Mouse (Mus musculus) hindbrain, embryonic 14.5 days (tissue): ENCODE data around the gene Tmf1. TPM values are rescaled to one million over a fixed set of nuclear protein-coding genes. Genes with fewer than 3 reads are reported as not detected.

Experiments
- ATAC-seq: fragments of 200-750 bp; cut with Nextera tagmentation; 2 replicates; pipeline ENCODE4 v1.8.0; 2017; ENCODE audit warnings: moderate number of reproducible peaks, mild to moderate bottlenecking, moderate TSS enrichment, moderate library complexity; ENCODE audit not compliant: low FRiP score
- DNase-seq: peaks from one replicate; pipeline ENCODE4 v3.0.0-alpha.2; 2015; ENCODE audit warnings: low spot score
- H3K27ac ChIP-seq: fragments of 300-500 bp; sonication (generic); 2 replicates; pipeline ENCODE4 v1.5.1; 2014; ENCODE audit warnings: mild to moderate bottlenecking, moderate library complexity
- H3K27me3 ChIP-seq: fragments of 300-500 bp; sonication (generic); 2 replicates; pipeline ENCODE4 v1.6.1; 2014; ENCODE audit warnings: mild to moderate bottlenecking, low read length, mixed read lengths; ENCODE audit not compliant: control insufficient read depth, insufficient read depth
- H3K36me3 ChIP-seq: fragments of 300-500 bp; sonication (generic); replicated peaks from 2 replicates; pipeline ENCODE4 v1.6.1; 2014; ENCODE audit not compliant: control insufficient read depth, insufficient read depth
- H3K4me1 ChIP-seq: fragments of 300-500 bp; sonication (generic); replicated peaks from 2 replicates; pipeline ENCODE4 v1.6.1; 2014; ENCODE audit warnings: antibody characterized with exemption, low read length, mixed read lengths; ENCODE audit not compliant: control insufficient read depth, insufficient read depth
- H3K4me2 ChIP-seq: fragments of 300-500 bp; sonication (generic); replicated peaks from 2 replicates; pipeline ENCODE4 v1.6.1; 2014; ENCODE audit warnings: mild to moderate bottlenecking, moderate library complexity
- H3K4me3 ChIP-seq: fragments of 300-500 bp; sonication (generic); replicated peaks from 2 replicates; pipeline ENCODE4 v1.5.1; 2014; ENCODE audit warnings: mild to moderate bottlenecking, low read length
- H3K9ac ChIP-seq: fragments of 300-500 bp; sonication (generic); 2 replicates; pipeline ENCODE4 v1.6.1; 2014
- H3K9me3 ChIP-seq: fragments of 300-500 bp; sonication (generic); 2 replicates; pipeline ENCODE4 v1.6.1; 2016; ENCODE audit warnings: low read length; ENCODE audit not compliant: control insufficient read depth
- WGBS: fragments of 180-500 bp; shearing (Covaris S2); extraction: QIAGEN DNeasy Blood & Tissue Kit; methylation state at CpG from one replicate; pipeline ENCODE4 v1.1.7; 2014; 5-methylcytosine and 5-hydroxymethylcytosine counted together
- polyA plus RNA-seq: library from polyadenylated mRNA; unstranded; fragments of >200 nt; fragmentation: Nextera tagmentation; extraction: Ambion mirVana; gene quantifications from 2 replicates; pipeline ENCODE4 v1.2.1, GENCODE M21; 2014

Tmf1 gene
- polyA plus RNA-seq, 1 experiment from 2014 or later = 40.5 TPM

DNA sequence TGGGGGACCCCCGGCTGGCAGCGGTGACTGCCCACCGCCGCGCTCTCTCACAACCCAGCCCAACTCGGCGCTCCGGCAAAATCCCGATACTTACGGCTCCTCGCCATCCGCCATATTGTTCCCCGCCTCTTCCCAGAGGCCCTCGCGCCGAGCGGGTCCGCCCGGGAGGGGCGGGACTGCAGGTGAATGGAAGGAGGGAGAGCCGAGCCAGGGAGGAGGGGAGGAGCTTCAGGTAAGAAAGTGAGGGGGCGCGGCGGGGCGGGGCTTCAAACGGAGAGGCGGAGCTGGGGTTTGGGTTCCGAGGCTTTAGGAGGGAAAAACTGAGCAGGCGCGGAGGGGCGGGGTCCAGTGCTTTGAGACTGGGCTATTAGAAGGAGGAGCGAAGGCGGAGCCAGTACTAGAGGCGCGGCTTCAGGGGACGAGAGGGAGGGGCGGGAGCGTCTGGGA lies 26.5 kb upstream of the Tmf1 start, which contains the start of gene Uba3:
Gene Uba3 (minus strand): TSS at position 209 of the 447 bp plus-strand sequence.
- peak within 1 kb of the TSS; percentile 77 for H3K4me3 ChIP-seq

DNA sequence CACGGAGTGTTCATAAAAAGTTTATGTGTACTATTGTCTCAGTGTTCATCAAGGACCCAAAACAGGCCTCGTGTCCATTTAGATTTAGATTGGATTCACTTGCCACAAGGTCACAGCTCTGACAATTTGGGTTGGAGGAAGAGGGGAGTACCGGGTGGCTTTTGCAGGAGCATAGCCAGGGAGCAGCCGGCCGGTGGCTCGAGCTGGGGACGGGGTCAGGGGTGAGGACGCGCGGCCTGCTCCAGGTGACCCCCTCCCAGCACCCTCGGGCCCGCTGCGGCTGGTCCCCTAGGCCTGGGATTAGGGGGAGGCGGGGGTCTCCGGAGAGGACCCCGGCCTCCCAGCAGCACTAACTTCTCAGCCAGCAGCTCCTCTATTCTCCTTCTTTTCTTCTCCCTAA lies 26.0 kb upstream of the Tmf1 start:
- DNase-seq (no peak), ATAC-seq (peak; percentile 41)
- peak overlapping the region; percentile 85 for H3K9ac ChIP-seq
- H3K4me3 ChIP-seq = peak overlapping the region; percentile 77
- no peaks in the 10 kb centered on the region for H3K27me3 ChIP-seq
- H3K9me3 ChIP-seq = no peaks in the 10 kb centered on the region
- H3K27ac ChIP-seq = peak overlapping the region; percentile 84
- peak overlapping the region; percentile 72 for H3K4me2 ChIP-seq
- peaks cover 5% of the 10 kb centered on the region; the same call in 1 of the 2 replicates for H3K36me3 ChIP-seq
- under 1% methylated on average over 16 of the region's 16 CpGs for WGBS
- H3K4me1 ChIP-seq = peaks cover 14% of the 10 kb centered on the region

More for the DNA sequence above, 26.5 kb upstream of the Tmf1 start, which contains the start of gene Uba3:
- H3K36me3 ChIP-seq = peaks cover 5% of the 10 kb centered on the region; the same call in 1 of the 2 replicates
- under 1% methylated on average over 37 of the region's 38 CpGs for WGBS
- H3K4me2 ChIP-seq = peak within 1 kb of the TSS; percentile 72
- H3K9ac ChIP-seq = peak within 1 kb of the TSS; percentile 85
- DNase-seq (peak; percentile 98), ATAC-seq (peak; percentile 98)
- H3K4me1 ChIP-seq = peaks cover 14% of the 10 kb centered on the region
- no peaks in the 10 kb centered on the region for H3K9me3 ChIP-seq
- H3K27me3 ChIP-seq = no peaks in the 10 kb centered on the region
- H3K27ac ChIP-seq = peak within 1 kb of the TSS; percentile 84

DNA sequence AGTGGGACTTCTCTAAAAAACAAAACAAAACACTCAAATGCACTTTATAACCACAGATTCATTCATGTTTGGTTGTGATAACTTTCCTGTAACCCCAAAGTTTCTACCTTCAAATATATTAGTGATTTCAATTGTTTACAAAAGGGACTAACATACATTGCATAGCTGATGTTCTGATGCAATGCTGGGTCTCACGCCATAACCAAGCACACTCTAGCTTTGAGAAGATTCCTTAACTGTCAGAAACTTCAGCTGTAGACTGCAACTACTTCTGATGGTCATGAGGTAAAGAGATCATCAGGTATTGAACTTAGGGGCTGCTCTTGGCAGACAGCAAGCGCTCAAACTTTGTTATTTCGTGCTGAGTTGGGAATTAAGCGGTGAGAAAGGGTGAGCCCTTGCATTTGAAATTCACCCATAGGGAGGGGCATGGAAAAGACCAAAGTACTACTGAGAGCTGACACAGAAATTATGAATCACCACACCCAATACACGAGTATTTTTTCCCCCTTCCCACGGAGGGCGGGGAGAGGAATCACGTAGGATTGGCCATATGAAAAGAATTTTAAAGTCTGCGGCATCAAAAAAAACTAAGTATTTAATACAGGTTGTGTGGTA lies 25.4 kb upstream of the Tmf1 start:
- DNase-seq (no peak), ATAC-seq (no peak)
- Histone ChIP-seq H3K27me3 (no peaks in the 10 kb centered on the region), H3K4me3 (peak overlapping the region; percentile 77), H3K36me3 (peaks cover 5% of the 10 kb centered on the region; the same call in 1 of the 2 replicates), H3K9me3 (no peaks in the 10 kb centered on the region), H3K4me1 (peaks cover 14% of the 10 kb centered on the region), H3K27ac (no peak overlapping the region), H3K9ac (peak overlapping the region; percentile 85), H3K4me2 (peak overlapping the region; percentile 72)
- 14% methylated on average over 9 of the region's 9 CpGs for WGBS

DNA sequence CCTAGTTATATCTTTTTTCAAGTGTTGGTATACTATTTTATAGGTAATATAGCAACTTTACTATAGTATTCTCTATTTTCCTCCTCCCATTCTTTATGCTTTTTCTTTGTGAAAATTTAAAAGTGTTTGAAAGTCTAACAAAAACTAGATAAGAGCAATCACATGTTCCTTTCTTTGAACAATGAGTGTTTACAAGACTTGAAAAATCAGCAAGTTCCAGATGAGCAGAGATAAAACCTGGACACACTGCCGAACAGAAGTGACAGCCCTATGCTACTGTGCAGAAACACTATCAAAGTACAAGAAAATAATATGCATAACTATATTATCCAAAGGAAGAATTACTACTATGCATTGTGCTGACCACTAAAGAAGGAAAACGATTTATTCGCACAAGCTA lies 23.6 kb upstream of the Tmf1 start:
- H3K4me2 ChIP-seq = no peak overlapping the region

DNA sequence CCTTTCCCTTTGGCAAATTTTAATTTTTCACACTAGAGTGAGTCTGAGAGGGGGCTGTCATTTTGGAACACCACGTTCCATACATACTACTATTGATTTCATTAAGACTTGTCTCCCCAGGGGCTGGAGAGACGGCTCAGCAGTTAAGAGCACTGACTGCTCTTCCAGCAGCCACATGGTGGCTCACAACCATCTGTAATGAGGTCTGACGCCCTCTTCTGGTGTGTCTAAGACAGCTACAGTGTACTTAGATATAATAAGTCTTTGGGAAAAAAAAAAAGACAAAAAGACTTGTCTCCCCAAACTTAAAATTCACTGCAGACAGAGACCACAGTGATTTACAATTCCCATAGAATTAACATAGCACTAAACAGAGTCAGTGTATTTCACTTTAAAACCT lies 21.5 kb upstream of the Tmf1 start:
- no peak overlapping the region for H3K4me2 ChIP-seq
- 36% methylated on average over 3 of the region's 3 CpGs for WGBS
- peaks cover 33% of the 10 kb centered on the region for H3K36me3 ChIP-seq
- no peaks in the 10 kb centered on the region for H3K27me3 ChIP-seq
- DNase-seq = no peak
- H3K9me3 ChIP-seq = no peaks in the 10 kb centered on the region
- ATAC-seq = no peak
- no peak overlapping the region for H3K4me3 ChIP-seq
- H3K27ac ChIP-seq = no peak overlapping the region
- H3K9ac ChIP-seq = no peak overlapping the region
- peaks cover 14% of the 10 kb centered on the region for H3K4me1 ChIP-seq

More for the DNA sequence above, 23.6 kb upstream of the Tmf1 start:
- ATAC-seq (no peak), DNase-seq (no peak)
- Histone ChIP-seq H3K4me3 (no peak overlapping the region), H3K36me3 (peaks cover 13% of the 10 kb centered on the region), H3K27ac (no peak overlapping the region), H3K9me3 (no peaks in the 10 kb centered on the region), H3K9ac (no peak overlapping the region), H3K27me3 (no peaks in the 10 kb centered on the region), H3K4me1 (peaks cover 14% of the 10 kb centered on the region)
- 90% methylated on average over 3 of the region's 3 CpGs for WGBS

DNA sequence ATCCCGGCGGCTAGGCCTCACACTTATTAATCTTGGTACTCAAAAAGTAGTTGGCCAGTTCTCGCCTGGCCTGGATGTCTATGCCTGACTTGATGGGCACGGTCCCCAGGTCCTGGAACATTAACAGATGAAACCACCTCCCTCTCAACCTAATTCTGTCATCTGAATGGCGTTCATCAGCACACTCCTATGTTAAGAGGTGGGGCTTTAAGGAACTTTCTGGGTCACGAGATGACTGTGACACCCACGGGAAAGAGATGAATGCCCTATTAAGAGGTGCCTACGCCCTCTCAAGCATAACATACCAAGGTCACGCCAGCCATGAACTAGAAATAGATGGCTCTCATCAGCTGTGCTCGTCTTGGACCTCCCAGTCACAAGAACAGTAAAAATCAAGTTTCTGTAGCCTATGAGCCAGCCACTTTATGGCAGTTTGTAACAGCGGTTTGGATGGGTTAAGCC lies 476 bp upstream of the Tmf1 start:
- H3K9ac ChIP-seq = peak overlapping the region; percentile 87
- peaks cover 15% of the 10 kb centered on the region for H3K4me1 ChIP-seq
- H3K36me3 ChIP-seq = peaks cover 22% of the 10 kb centered on the region
- peak overlapping the region; percentile 76 for H3K27ac ChIP-seq
- 11% methylated on average over 11 of the region's 11 CpGs for WGBS
- DNase-seq (peak; percentile 29), ATAC-seq (peak; percentile 64; the same call in 1 of the 2 replicates)
- H3K4me2 ChIP-seq = peak overlapping the region; percentile 71
- no peaks in the 10 kb centered on the region for H3K9me3 ChIP-seq
- peak overlapping the region; percentile 69 for H3K4me3 ChIP-seq
- no peaks in the 10 kb centered on the region for H3K27me3 ChIP-seq

DNA sequence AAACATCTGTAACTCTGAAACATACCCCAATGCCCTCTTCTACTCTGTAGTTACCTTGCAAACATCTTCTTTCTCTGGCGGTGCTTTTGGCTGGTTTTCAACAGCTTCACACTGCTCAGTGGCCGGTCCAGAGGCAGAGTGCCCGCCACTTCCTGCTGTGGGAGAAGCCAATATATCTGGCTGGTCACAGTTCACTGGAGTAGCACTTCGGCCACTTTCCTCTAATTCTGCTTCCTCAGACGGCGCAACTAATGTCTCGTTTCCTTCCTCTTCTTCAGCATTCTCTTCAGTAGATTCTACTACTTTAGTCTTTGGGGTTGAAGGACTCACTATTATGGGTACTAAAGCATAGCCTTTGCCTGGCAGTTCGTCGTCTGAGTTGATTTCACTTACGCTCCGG lies 3.2 kb downstream of the Tmf1 start:
- Histone ChIP-seq H3K27ac (no peak overlapping the region), H3K36me3 (peaks cover 38% of the 10 kb centered on the region), H3K9me3 (no peaks in the 10 kb centered on the region), H3K4me2 (no peak overlapping the region), H3K27me3 (no peaks in the 10 kb centered on the region), H3K4me3 (no peak overlapping the region), H3K4me1 (peaks cover 15% of the 10 kb centered on the region), H3K9ac (no peak overlapping the region)
- WGBS = 85% methylated on average over 11 of the region's 11 CpGs
- DNase-seq (no peak), ATAC-seq (no peak)

DNA sequence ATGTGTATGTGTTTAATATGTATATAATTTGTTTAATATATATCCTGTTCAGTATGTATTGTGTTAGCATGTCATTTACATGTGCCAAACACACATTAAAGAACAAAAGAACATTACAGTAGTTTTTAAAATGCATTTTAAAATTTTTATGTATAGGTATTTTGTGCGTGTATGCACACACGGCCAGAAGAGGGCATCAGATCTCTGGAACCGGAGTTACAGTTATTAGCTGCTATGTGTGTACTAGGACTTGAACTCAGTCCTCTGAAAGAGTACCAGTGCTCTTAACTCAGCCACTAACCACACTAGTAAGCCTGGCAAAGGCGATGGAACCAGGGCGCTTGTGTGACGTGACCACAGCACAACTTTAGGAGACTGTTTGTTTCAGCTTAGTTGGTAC lies 28.8 kb downstream of the Tmf1 start:
- no peak for ATAC-seq
- Histone ChIP-seq H3K9me3 (no peaks in the 10 kb centered on the region), H3K36me3 (peaks cover 6% of the 10 kb centered on the region; the same call in 1 of the 2 replicates), H3K4me3 (no peak overlapping the region), H3K4me2 (no peak overlapping the region), H3K9ac (no peak overlapping the region), H3K27ac (no peak overlapping the region), H3K27me3 (no peaks in the 10 kb centered on the region), H3K4me1 (peaks cover 17% of the 10 kb centered on the region)
- no peak for DNase-seq
- WGBS = 79% methylated on average over 6 of the region's 6 CpGs

DNA sequence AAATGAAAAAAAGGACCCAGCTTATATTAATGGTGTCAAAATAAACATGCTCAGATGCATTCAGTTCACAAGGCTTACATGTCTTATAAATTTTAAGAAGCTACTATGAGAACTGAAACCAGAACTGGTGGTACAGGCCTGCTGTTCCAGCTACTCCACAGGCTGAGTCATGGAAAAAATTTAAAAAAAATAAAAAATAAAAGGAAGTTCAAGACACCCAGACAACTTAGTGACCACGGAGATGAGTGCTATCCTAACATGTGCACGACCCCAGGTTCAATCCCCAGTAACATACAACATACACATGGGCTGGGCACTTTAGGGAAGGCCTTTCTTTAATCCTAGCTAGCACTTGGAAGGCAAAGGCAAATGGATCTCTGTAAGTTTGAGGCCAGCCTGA lies 29.2 kb downstream of the Tmf1 start:
- Histone ChIP-seq H3K4me2 (no peak overlapping the region), H3K9me3 (no peaks in the 10 kb centered on the region), H3K4me1 (peaks cover 17% of the 10 kb centered on the region), H3K36me3 (peaks cover 6% of the 10 kb centered on the region; the same call in 1 of the 2 replicates), H3K27ac (no peak overlapping the region), H3K9ac (no peak overlapping the region), H3K4me3 (no peak overlapping the region), H3K27me3 (no peaks in the 10 kb centered on the region)
- no peak for ATAC-seq
- 90% methylated on average over 2 of the region's 2 CpGs for WGBS
- DNase-seq = no peak
